Mouse (Mus musculus) hindbrain, embryonic 11.5 days (tissue): ENCODE results near the gene D11Wsu47e. TPM values are rescaled to one million over a fixed set of nuclear protein-coding genes. Genes with fewer than 3 reads are reported as not detected.

ENCODE experiments used
- ATAC-seq: fragments of 200-750 bp; cut with Nextera tagmentation; 2 replicates; pipeline ENCODE4 v1.8.0; 2017; ENCODE audit warnings: mild to moderate bottlenecking, moderate TSS enrichment, moderate library complexity; ENCODE audit not compliant: low FRiP score
- DNase-seq: peaks from one replicate; pipeline ENCODE4 v3.0.0-alpha.2; 2015; ENCODE audit warnings: low spot score
- H3K27ac ChIP-seq: fragments of 300-500 bp; sonication (generic); 2 replicates; pipeline ENCODE4 v1.5.1; 2014; ENCODE audit warnings: mild to moderate bottlenecking, low read depth, low read length
- H3K27me3 ChIP-seq: fragments of 300-500 bp; sonication (generic); 2 replicates; pipeline ENCODE4 v1.6.1; 2014; ENCODE audit warnings: mild to moderate bottlenecking, low read length, moderate library complexity, mixed read lengths; ENCODE audit not compliant: control insufficient read depth, insufficient read depth
- H3K36me3 ChIP-seq: fragments of 300-500 bp; sonication (generic); 2 replicates; pipeline ENCODE4 v1.6.1; 2014; ENCODE audit warnings: mild to moderate bottlenecking, low read length, moderate library complexity, mixed read lengths; ENCODE audit not compliant: control insufficient read depth, insufficient read depth
- H3K4me1 ChIP-seq: fragments of 300-500 bp; sonication (generic); replicated peaks from 2 replicates; pipeline ENCODE4 v1.6.1; 2014; ENCODE audit warnings: low read length, mixed read lengths; ENCODE audit not compliant: control insufficient read depth, insufficient read depth
- H3K4me2 ChIP-seq: fragments of 300-500 bp; sonication (generic); replicated peaks from 2 replicates; pipeline ENCODE4 v1.6.1; 2014; ENCODE audit warnings: mild to moderate bottlenecking, low read depth, low read length
- H3K4me3 ChIP-seq: fragments of 300-500 bp; sonication (generic); 2 replicates; pipeline ENCODE4 v1.5.1; 2014; ENCODE audit warnings: low read depth, low read length
- H3K9ac ChIP-seq: fragments of 300-500 bp; sonication (generic); 2 replicates; pipeline ENCODE4 v1.6.1; 2014; ENCODE audit warnings: low read depth, low read length
- H3K9me3 ChIP-seq: fragments of 300-500 bp; sonication (generic); 2 replicates; pipeline ENCODE4 v1.6.1; 2016; ENCODE audit warnings: low read length; ENCODE audit not compliant: control insufficient read depth
- WGBS: fragments of 180-500 bp; shearing (Covaris S2); extraction: QIAGEN DNeasy Blood & Tissue Kit; methylation state at CpG from one replicate; pipeline ENCODE4 v1.1.7; 2014; 5-methylcytosine and 5-hydroxymethylcytosine counted together
- polyA plus RNA-seq: library from polyadenylated mRNA; unstranded; fragments of >200 nt; fragmentation: Nextera tagmentation; extraction: Ambion mirVana; gene quantifications from 2 replicates; pipeline ENCODE4 v1.2.1, GENCODE M21; 2014

Gene D11Wsu47e
- polyA plus RNA-seq, 1 experiment from 2014 or later: 21.0 TPM

DNA sequence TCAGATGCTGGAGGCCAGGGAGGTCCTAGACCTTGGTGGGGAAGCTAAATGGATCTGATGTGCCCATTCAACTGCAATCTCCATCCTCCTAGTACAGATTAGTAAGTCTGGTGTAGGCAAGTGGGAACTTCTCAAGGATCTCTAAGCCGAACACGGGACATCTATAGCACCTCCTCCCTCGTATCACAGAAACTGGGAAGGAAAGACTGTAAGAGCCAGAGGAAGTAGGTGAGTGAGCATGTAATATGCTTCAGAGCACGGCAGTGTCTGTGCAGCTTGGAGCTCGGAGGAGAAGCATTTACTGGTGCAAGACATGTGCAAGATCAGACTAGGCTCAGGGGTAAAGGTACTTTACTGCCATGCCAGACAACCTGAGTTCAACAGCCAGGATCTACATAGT lies 15.4 kb upstream of the D11Wsu47e start:
- ATAC-seq (no peak), DNase-seq (no peak)
- H3K4me3 ChIP-seq: no peak overlapping the region
- no peak overlapping the region for H3K4me2 ChIP-seq
- H3K4me1 ChIP-seq: no peaks in the 10 kb centered on the region
- no peak overlapping the region for H3K9ac ChIP-seq
- no peaks in the 10 kb centered on the region for H3K9me3 ChIP-seq
- H3K27ac ChIP-seq: no peak overlapping the region
- H3K36me3 ChIP-seq: no peaks in the 10 kb centered on the region
- WGBS: 91% methylated on average over 5 of the region's 5 CpGs
- H3K27me3 ChIP-seq: no peaks in the 10 kb centered on the region

DNA sequence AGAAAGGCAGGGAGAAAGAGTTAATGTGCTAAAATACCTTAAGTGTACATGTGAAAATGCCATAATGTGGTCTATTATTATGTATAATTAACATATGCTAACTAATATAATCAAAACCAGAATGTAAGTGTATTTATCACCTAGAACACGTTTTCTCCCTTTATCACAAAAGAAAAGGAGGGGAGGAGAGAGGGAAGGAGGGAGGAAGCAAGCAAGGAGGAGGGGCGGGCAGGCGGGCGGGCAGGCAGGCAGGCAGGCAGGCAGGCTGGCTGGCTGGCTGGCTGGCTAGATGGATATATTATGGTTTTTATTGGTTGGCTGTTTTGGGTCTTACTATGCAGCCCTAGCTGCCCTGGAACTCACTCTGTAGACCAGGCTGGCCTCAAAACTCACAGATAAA lies 14.5 kb upstream of the D11Wsu47e start:
- 92% methylated on average over 4 of the region's 4 CpGs for WGBS
- Histone ChIP-seq H3K4me1 (no peaks in the 10 kb centered on the region), H3K36me3 (no peaks in the 10 kb centered on the region), H3K27ac (no peak overlapping the region), H3K27me3 (no peaks in the 10 kb centered on the region), H3K9me3 (no peaks in the 10 kb centered on the region), H3K9ac (no peak overlapping the region), H3K4me2 (no peak overlapping the region), H3K4me3 (no peak overlapping the region)
- ATAC-seq (no peak), DNase-seq (no peak)

DNA sequence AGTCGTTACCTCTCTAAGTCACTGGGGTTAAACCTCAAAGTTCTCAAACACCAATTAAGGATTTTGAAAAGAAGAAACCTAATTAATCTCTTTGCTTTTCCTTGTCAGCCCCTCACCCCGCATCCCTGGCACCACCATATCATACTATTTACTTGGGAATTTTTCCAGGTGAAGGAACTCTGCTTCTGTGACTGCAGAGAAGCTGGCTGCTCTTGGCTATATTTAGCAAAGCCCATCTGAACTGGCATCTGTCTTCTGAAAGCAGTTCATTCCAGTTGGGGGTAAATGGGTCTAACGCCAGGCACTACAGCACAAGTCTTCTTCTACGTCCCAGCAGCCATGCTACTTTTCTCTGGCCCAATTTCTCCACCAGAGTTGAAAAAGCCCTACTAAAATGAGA lies 10.6 kb upstream of the D11Wsu47e start:
- Histone ChIP-seq H3K36me3 (no peaks in the 10 kb centered on the region), H3K9me3 (no peaks in the 10 kb centered on the region), H3K9ac (no peak overlapping the region), H3K27me3 (no peaks in the 10 kb centered on the region), H3K27ac (no peak overlapping the region), H3K4me3 (no peak overlapping the region), H3K4me1 (no peaks in the 10 kb centered on the region), H3K4me2 (no peak overlapping the region)
- DNase-seq: no peak
- ATAC-seq: no peak
- WGBS: 96% methylated on average over 4 of the region's 4 CpGs

DNA sequence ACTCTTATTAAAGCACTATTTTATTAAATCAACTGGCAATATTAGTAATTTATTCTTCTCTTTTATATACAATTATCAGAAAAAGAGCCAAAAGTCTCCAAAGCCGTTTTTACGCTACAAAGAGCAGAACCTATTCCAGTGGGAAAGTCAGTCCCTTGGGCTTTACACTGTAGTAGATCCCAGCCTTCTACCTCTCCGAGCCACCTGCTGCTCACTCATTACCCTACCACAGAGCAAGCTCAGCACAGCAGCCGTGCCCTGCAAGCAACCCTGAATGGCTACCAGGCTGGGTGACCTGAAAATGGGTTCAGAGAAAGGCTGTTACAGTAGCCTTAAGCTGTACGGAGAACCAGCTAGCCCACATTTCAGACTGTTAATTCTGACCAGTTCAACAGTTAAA lies 9.6 kb upstream of the D11Wsu47e start:
- H3K4me1 ChIP-seq: no peaks in the 10 kb centered on the region
- no peaks in the 10 kb centered on the region for H3K27me3 ChIP-seq
- no peaks in the 10 kb centered on the region for H3K9me3 ChIP-seq
- no peak for ATAC-seq
- no peak overlapping the region for H3K4me2 ChIP-seq
- DNase-seq: no peak
- WGBS: 88% methylated on average over 5 of the region's 5 CpGs
- no peak overlapping the region for H3K27ac ChIP-seq
- no peaks in the 10 kb centered on the region for H3K36me3 ChIP-seq
- no peak overlapping the region for H3K9ac ChIP-seq
- no peak overlapping the region for H3K4me3 ChIP-seq

DNA sequence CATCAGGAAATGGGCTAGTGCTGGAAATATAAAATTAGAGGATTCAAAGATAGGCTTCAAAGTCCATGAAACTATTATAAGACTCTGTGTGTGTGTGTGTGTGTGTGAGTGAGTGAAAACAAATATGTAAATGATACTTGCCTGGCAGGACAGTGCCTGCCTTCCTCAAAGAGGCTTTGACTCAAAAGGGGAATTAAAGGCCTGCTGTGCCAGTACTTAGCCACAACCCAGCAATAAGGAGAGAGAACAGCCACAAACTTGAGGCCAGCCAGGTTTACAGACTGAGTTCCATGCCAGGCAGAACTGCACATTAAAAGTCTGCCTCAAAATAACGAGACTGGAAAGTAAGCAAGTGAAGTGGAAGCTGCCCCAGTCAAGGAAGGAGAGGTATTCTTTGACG lies 7.4 kb upstream of the D11Wsu47e start:
- no peak for ATAC-seq
- Histone ChIP-seq H3K27me3 (no peaks in the 10 kb centered on the region), H3K4me1 (0 out of 2 replicates have a peak, but pooled peaks cover 2% of the 10 kb centered on the region), H3K9me3 (no peaks in the 10 kb centered on the region), H3K9ac (no peak overlapping the region), H3K36me3 (no peaks in the 10 kb centered on the region), H3K4me3 (no peak overlapping the region), H3K4me2 (no peak overlapping the region), H3K27ac (no peak overlapping the region)
- 86% methylated on average over 2 of the region's 2 CpGs for WGBS
- DNase-seq: no peak

DNA sequence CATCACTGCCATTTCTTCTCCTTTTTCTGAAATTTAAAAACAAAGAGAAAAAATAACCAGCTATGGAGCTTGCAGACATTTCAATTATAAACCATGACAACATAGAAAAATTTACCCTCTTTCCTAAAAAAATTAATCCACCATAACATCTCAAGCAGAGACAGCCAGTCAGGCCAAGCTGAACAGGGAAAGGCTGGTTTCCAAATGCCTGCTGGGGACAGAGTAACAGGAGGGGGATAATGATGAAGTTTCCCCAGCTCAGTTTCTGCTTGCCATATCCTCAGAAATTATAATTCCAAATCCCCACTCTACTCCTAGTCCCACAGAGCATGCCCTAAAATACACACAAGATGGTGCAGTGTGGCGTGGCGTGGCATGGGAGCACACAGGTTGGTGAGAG lies 6.8 kb upstream of the D11Wsu47e start:
- no peak overlapping the region for H3K27ac ChIP-seq
- no peak overlapping the region for H3K4me3 ChIP-seq
- no peak for DNase-seq
- peaks cover 2% of the 10 kb centered on the region; the same call in 1 of the 2 replicates for H3K4me1 ChIP-seq
- no peaks in the 10 kb centered on the region for H3K9me3 ChIP-seq
- no peak overlapping the region for H3K9ac ChIP-seq
- no peaks in the 10 kb centered on the region for H3K27me3 ChIP-seq
- no peak overlapping the region for H3K4me2 ChIP-seq
- WGBS: 98% methylated on average over 2 of the region's 2 CpGs
- ATAC-seq: no peak
- no peaks in the 10 kb centered on the region for H3K36me3 ChIP-seq

DNA sequence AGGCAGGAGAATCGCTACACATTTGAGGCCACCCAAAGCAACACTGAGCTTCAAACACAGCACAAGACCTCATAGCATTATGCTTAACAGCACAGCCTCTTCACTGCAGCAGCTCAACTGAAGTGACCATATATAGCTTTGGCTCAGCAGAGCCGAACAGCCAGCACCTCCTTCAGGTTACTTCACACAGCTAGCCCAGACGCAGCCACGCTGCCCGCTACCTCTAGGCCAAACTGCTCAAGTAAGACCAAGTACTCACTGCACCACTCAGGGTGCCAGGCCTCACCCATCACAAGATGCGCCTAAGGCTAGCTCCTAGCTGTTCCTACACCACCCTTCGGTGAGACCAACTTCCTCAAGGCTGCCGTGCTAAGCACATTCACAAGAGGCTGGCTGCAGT lies 5.8 kb upstream of the D11Wsu47e start:
- DNase-seq: no peak
- Histone ChIP-seq H3K9me3 (no peaks in the 10 kb centered on the region), H3K27ac (no peak overlapping the region), H3K4me1 (peaks cover 2% of the 10 kb centered on the region; the same call in 1 of the 2 replicates), H3K36me3 (no peaks in the 10 kb centered on the region), H3K9ac (no peak overlapping the region), H3K27me3 (no peaks in the 10 kb centered on the region), H3K4me2 (no peak overlapping the region), H3K4me3 (no peak overlapping the region)
- 88% methylated on average over 8 of the region's 8 CpGs for WGBS
- no peak for ATAC-seq

DNA sequence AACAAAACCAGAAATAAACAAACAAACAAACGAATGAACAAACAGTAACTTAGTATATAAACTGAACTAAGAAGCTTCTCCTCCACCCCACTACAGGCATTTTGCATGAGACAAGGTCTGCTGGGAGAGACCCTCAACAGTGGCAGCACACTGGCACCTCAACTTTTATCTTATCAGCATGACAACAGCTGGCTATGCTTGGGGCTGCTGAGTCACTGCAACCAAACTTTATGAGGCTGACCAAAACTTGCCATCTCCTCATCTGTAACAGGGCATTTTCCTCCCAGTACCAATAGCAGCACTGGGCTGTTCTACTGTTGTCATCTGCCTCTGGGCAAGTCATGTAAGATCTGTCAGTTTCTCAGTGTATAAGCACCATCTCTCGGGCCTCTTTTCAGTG lies 3.3 kb upstream of the D11Wsu47e start:
- Histone ChIP-seq H3K4me1 (peaks cover 2% of the 10 kb centered on the region; the same call in 1 of the 2 replicates), H3K9ac (no peak overlapping the region), H3K9me3 (no peaks in the 10 kb centered on the region), H3K4me3 (no peak overlapping the region), H3K27ac (no peak overlapping the region), H3K4me2 (no peak overlapping the region), H3K27me3 (no peaks in the 10 kb centered on the region), H3K36me3 (no peaks in the 10 kb centered on the region)
- no peak for DNase-seq
- ATAC-seq: no peak
- 92% methylated on average over 2 of the region's 2 CpGs for WGBS

DNA sequence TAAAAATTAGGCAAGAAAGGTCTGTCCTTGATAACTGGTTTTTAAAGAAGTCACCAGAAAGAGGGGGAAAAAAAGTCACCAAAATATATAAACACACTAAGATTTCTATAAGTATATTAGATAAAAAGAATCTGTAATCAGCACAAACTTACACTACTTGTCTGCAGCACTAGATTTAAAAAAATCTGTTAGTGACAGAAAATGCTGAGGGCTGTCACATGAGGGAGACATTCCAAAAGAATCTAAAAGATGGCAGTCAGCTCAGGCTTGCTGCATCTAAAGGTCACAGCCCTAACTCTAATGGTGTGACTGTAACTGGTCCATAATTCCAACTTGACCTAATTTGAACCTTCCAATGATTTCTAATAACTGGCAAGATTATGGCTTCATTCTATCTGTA lies 2.2 kb upstream of the D11Wsu47e start:
- Histone ChIP-seq H3K27me3 (no peaks in the 10 kb centered on the region), H3K36me3 (no peaks in the 10 kb centered on the region), H3K27ac (no peak overlapping the region), H3K4me3 (peak overlapping the region; percentile 4; the same call in 1 of the 2 replicates), H3K4me1 (peaks cover 4% of the 10 kb centered on the region; the same call in 1 of the 2 replicates), H3K4me2 (no peak overlapping the region), H3K9ac (no peak overlapping the region), H3K9me3 (no peaks in the 10 kb centered on the region)
- ATAC-seq (no peak), DNase-seq (no peak)
